Mouse (Mus musculus) cerebellum, adult (tissue): ENCODE measurements around the gene Rmnd1.

Source experiments
- ATAC-seq: cut with Nextera tagmentation; 2 replicates; pipeline ENCODE4 v1.9.2; 2017; ENCODE audit warnings: mild to moderate bottlenecking, moderate library complexity, mixed read lengths; ENCODE audit not compliant: insufficient number of reproducible peaks, low FRiP score, low TSS enrichment

The Rmnd1 gene

DNA sequence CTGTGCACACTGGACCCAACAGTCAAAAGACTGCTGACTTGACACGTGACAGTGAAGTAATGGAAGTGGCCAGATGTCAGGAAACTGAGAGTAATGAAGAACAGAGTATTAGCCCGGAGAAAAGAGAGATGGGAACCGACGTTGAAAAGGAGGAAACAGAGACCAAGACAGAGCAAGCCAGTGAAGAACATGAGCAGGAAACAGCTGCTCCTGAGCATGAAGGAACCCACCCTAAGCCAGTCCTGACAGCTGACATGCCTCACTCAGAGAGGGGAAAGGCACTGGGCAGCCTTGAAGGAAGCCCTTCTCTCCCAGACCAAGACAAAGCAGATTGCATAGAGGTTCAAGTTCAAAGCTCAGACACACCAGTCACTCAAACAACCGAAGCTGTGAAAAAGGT lies 75.5 kb downstream of the Rmnd1 start:
- ATAC-seq: no peak

DNA sequence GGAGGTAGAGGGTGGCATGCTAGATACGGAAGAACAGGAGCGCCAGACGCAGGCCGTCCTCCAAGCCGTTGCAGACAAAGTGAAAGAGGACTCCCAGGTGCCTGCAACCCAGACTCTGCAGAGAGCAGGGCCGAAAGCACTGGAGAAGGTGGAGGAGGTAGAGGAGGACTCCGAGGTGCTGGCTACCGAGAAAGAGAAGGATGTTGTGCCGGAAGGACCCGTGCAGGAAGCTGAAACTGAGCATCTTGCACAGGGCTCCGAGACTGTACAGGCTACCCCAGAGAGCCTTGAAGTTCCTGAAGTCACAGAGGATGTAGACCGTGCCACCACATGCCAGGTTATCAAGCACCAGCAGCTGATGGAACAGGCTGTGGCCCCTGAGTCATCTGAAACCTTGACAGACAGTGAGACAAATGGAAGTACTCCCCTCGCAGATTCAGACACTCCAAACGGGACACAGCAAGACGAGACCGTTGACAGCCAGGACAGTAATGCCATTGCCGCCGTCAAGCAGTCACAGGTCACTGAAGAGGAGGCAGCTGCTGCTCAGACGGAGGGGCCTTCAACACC lies 76.2 kb downstream of the Rmnd1 start:
- ATAC-seq: no peak

DNA sequence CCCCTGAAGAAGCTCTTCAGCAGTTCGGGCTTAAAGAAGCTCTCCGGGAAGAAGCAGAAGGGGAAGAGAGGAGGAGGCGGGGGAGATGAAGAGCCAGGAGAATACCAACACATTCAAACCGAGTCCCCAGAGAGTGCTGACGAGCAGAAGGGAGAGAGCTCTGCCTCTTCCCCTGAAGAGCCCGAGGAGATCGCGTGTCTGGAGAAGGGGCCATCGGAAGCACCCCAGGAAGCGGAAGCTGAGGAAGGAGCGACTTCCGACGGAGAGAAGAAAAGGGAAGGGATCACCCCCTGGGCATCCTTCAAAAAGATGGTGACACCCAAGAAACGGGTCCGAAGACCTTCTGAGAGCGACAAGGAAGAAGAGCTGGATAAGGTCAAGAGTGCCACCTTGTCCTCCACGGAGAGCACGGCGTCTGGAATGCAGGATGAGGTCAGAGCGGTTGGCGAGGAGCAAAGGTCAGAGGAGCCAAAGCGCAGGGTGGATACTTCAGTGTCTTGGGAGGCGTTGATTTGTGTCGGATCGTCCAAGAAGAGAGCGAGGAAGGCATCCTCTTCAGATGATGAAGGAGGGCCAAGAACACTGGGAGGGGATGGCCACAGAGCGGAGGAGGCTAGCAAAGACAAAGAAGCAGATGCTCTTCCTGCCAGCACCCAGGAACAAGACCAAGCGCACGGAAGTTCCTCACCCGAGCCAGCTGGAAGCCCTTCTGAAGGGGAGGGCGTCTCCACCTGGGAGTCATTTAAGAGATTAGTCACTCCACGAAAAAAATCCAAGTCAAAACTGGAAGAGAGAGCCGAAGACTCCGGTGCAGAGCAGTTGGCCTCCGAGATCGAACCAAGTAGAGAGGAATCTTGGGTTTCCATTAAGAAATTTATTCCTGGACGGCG lies 77.6 kb downstream of the Rmnd1 start:
- no peak for ATAC-seq
